In genomic region chr10:80237020-80237419, GRCm38 (mm10) we compare ENCODE assay signal across 19 mouse cellular contexts. TPM values are rescaled to one million over a fixed set of nuclear protein-coding genes. Genes with fewer than 3 reads are reported as not detected.
DNase-seq lines count a peak whose midpoint lies in the region; ATAC-seq lines count a peak whose summit lies in the region.
"Had no signal": no experiment of that assay in that cellular context is flagged by ENCODE, and none has a peak within 500 bp of the region (broad histone marks: within the 10 kb centered on the region; RNA-seq: fewer than 3 reads in every experiment).

No protein-coding gene starts in this region.

- H3K4me2 ChIP-seq in midbrain, embryonic 15.5 days = no peak overlapping the region
- peak overlapping the region; percentile 82 for H3K4me2 ChIP-seq in midbrain, embryonic 12.5 days (replicated peaks)
- H3K4me2 ChIP-seq in midbrain, embryonic 16.5 days (ENCODE audit: low read length) = no peak overlapping the region
- peak overlapping the region; percentile 37 for H3K4me2 ChIP-seq in midbrain, embryonic 14.5 days (ENCODE audit: low read length)
- H3K4me2 ChIP-seq: embryonic facial prominence, embryonic 12.5 days; forebrain, embryonic 13.5 days; forebrain, embryonic 15.5 days had no signal

- 91% methylated on average over 4 of the region's 4 CpGs for WGBS in midbrain, embryonic 10.5 days
- 80% methylated on average over 4 of the region's 4 CpGs for WGBS in midbrain, embryonic 15.5 days
- 79% methylated on average over 4 of the region's 4 CpGs for WGBS in midbrain, embryonic 12.5 days
- 84% methylated on average over 4 of the region's 4 CpGs for WGBS in midbrain, embryonic 16.5 days
- 71% methylated on average over 4 of the region's 4 CpGs for WGBS in midbrain, embryonic 14.5 days

- no peak for ATAC-seq in midbrain, embryonic 15.5 days (replicated peaks)
- ATAC-seq in midbrain, embryonic 12.5 days (ENCODE audit: low FRiP score, low read depth) = no peak
- no peak for ATAC-seq in midbrain, embryonic 16.5 days
- ATAC-seq in midbrain, embryonic 14.5 days (ENCODE audit: low FRiP score, low TSS enrichment) = no peak
- ATAC-seq: forebrain, embryonic 13.5 days; forebrain, embryonic 15.5 days had no signal

- no peaks in the 10 kb centered on the region for H3K9me3 ChIP-seq in midbrain, embryonic 10.5 days (replicated peaks)
- H3K9me3 ChIP-seq in midbrain, embryonic 15.5 days = no peaks in the 10 kb centered on the region
- no peaks in the 10 kb centered on the region for H3K9me3 ChIP-seq in midbrain, embryonic 12.5 days
- no peaks in the 10 kb centered on the region for H3K9me3 ChIP-seq in midbrain, embryonic 16.5 days (replicated peaks; ENCODE audit: control insufficient read depth, low read length, poor library complexity, severe bottlenecking)
- no peaks in the 10 kb centered on the region for H3K9me3 ChIP-seq in midbrain, embryonic 14.5 days (ENCODE audit: control insufficient read depth, low read length)
- H3K9me3 ChIP-seq: embryonic facial prominence, embryonic 10.5 days; embryonic facial prominence, embryonic 12.5 days; forebrain, embryonic 13.5 days; forebrain, embryonic 15.5 days had no signal

- peaks cover 74% of the 10 kb centered on the region for H3K4me1 ChIP-seq in midbrain, embryonic 10.5 days
- H3K4me1 ChIP-seq in midbrain, embryonic 15.5 days = peaks cover 29% of the 10 kb centered on the region
- peaks cover 33% of the 10 kb centered on the region for H3K4me1 ChIP-seq in midbrain, embryonic 12.5 days
- peaks cover 12% of the 10 kb centered on the region; the same call in 1 of the 2 replicates for H3K4me1 ChIP-seq in midbrain, embryonic 16.5 days (ENCODE audit: control insufficient read depth, insufficient read depth, low read length)
- peaks cover 33% of the 10 kb centered on the region for H3K4me1 ChIP-seq in midbrain, embryonic 14.5 days (ENCODE audit: control insufficient read depth, insufficient read depth, low read length)

- H3K9ac ChIP-seq in midbrain, embryonic 15.5 days = no peak overlapping the region
- peak overlapping the region; percentile 41 for H3K9ac ChIP-seq in midbrain, embryonic 12.5 days (replicated peaks)
- no peak overlapping the region for H3K9ac ChIP-seq in midbrain, embryonic 16.5 days (ENCODE audit: low read depth, low read length)
- H3K9ac ChIP-seq in midbrain, embryonic 14.5 days (replicated peaks; ENCODE audit: low read length) = no peak overlapping the region
- H3K9ac ChIP-seq: embryonic facial prominence, embryonic 12.5 days; forebrain, embryonic 13.5 days; forebrain, embryonic 15.5 days had no signal

- DNase-seq in midbrain, embryonic 10.5 days (ENCODE audit: low spot score) = no peak
- no peak for DNase-seq in midbrain, embryonic 14.5 days
- DNase-seq in gastrocnemius, adult 8-10 months (ENCODE audit: low spot score in 2 of 2) = no peak
- DNase-seq: adrenal gland, adult 2 months; adrenal gland, postnatal 10 days; adrenal gland, postnatal 25 days; cerebellum, adult 11 months; cerebellum, adult 18-20 months; cerebellum, adult 8-10 months; cerebellum, adult 9-11 months; cerebellum, postnatal 14 days; cerebellum, postnatal 36 days had no signal

- peak overlapping the region; percentile 33; the same call in 1 of the 2 replicates for H3K4me3 ChIP-seq in midbrain, embryonic 10.5 days
- H3K4me3 ChIP-seq in midbrain, embryonic 15.5 days = no peak overlapping the region
- H3K4me3 ChIP-seq in midbrain, embryonic 12.5 days = peak overlapping the region; percentile 21
- no peak overlapping the region for H3K4me3 ChIP-seq in midbrain, embryonic 16.5 days (ENCODE audit: low read depth, low read length)
- no peak overlapping the region for H3K4me3 ChIP-seq in midbrain, embryonic 14.5 days (replicated peaks; ENCODE audit: low read depth, low read length)
- H3K4me3 ChIP-seq: embryonic facial prominence, embryonic 10.5 days; embryonic facial prominence, embryonic 12.5 days; forebrain, embryonic 13.5 days; forebrain, embryonic 15.5 days had no signal

- peaks cover 100% of the 10 kb centered on the region for H3K36me3 ChIP-seq in midbrain, embryonic 10.5 days
- peaks cover 41% of the 10 kb centered on the region for H3K36me3 ChIP-seq in midbrain, embryonic 15.5 days (replicated peaks)
- peaks cover 99% of the 10 kb centered on the region for H3K36me3 ChIP-seq in midbrain, embryonic 12.5 days
- H3K36me3 ChIP-seq in midbrain, embryonic 16.5 days (ENCODE audit: control insufficient read depth, insufficient read depth, low read length) = peaks cover 36% of the 10 kb centered on the region
- peaks cover 91% of the 10 kb centered on the region for H3K36me3 ChIP-seq in midbrain, embryonic 14.5 days (ENCODE audit: control insufficient read depth, insufficient read depth, low read length)

- no peaks in the 10 kb centered on the region for H3K27me3 ChIP-seq in midbrain, embryonic 10.5 days (ENCODE audit: low read depth, poor library complexity, severe bottlenecking)
- H3K27me3 ChIP-seq in midbrain, embryonic 15.5 days (replicated peaks) = no peaks in the 10 kb centered on the region
- peaks cover 21% of the 10 kb centered on the region for H3K27me3 ChIP-seq in midbrain, embryonic 12.5 days
- no peaks in the 10 kb centered on the region for H3K27me3 ChIP-seq in midbrain, embryonic 16.5 days (ENCODE audit: control insufficient read depth, insufficient read depth, low read depth, low read length)
- no peaks in the 10 kb centered on the region for H3K27me3 ChIP-seq in midbrain, embryonic 14.5 days (ENCODE audit: control insufficient read depth, insufficient read depth, low read length)
- H3K27me3 ChIP-seq: embryonic facial prominence, embryonic 12.5 days; forebrain, embryonic 13.5 days; forebrain, embryonic 15.5 days had no signal

- H3K27ac ChIP-seq in midbrain, embryonic 10.5 days (replicated peaks) = peak overlapping the region; percentile 15; the same call in 1 of the 2 replicates
- no peak overlapping the region for H3K27ac ChIP-seq in midbrain, embryonic 15.5 days
- 0 out of 2 replicates have a peak overlapping the region, but pooled peaks have one; percentile 42 for H3K27ac ChIP-seq in midbrain, embryonic 12.5 days (replicated peaks)
- H3K27ac ChIP-seq in midbrain, embryonic 16.5 days (ENCODE audit: low read length) = no peak overlapping the region
- no peak overlapping the region for H3K27ac ChIP-seq in midbrain, embryonic 14.5 days (replicated peaks; ENCODE audit: low read depth, low read length)
- H3K27ac ChIP-seq: embryonic facial prominence, embryonic 10.5 days; embryonic facial prominence, embryonic 12.5 days; forebrain, embryonic 13.5 days; forebrain, embryonic 15.5 days had no signal

RNA-seq across cellular contexts. Expression of gene Mum1, which starts 10.8 kb away (rescaled TPM):
- polyA plus RNA-seq in midbrain, embryonic 10.5 days (2016; fragmentation: Nextera tagmentation; extraction: Ambion mirVana) = 154 and 166 TPM in 2 replicates
- 56.4 and 59.5 TPM in 2 replicates for polyA plus RNA-seq in midbrain, embryonic 15.5 days (2015; fragmentation: Nextera tagmentation; extraction: Ambion mirVana)
- polyA plus RNA-seq in midbrain, embryonic 12.5 days (2016; fragmentation: Nextera tagmentation; extraction: Ambion mirVana) = 151 and 195 TPM in 2 replicates
- 47.8 and 51.1 TPM in 2 replicates for polyA plus RNA-seq in midbrain, embryonic 16.5 days (2015; fragmentation: Nextera tagmentation; extraction: Ambion mirVana)
- polyA plus RNA-seq in midbrain, embryonic 14.5 days (2014; fragmentation: Nextera tagmentation; extraction: Ambion mirVana) = 51.5 and 65.4 TPM in 2 replicates
- total RNA-seq in gastrocnemius, adult 8-10 months (2022) = 10 to 100 TPM; 12.7 to 16.9 (median 15.2) TPM

RNA-seq across cellular contexts. Expression of gene Ndufs7, which starts 11.9 kb away (rescaled TPM):
- polyA plus RNA-seq in midbrain, embryonic 10.5 days (2016; fragmentation: Nextera tagmentation; extraction: Ambion mirVana) = 288 and 314 TPM in 2 replicates
- 290 and 305 TPM in 2 replicates for polyA plus RNA-seq in midbrain, embryonic 15.5 days (2015; fragmentation: Nextera tagmentation; extraction: Ambion mirVana)
- 205 and 213 TPM in 2 replicates for polyA plus RNA-seq in midbrain, embryonic 12.5 days (2016; fragmentation: Nextera tagmentation; extraction: Ambion mirVana)
- 263 and 302 TPM in 2 replicates for polyA plus RNA-seq in midbrain, embryonic 16.5 days (2015; fragmentation: Nextera tagmentation; extraction: Ambion mirVana)
- 274 and 323 TPM in 2 replicates for polyA plus RNA-seq in midbrain, embryonic 14.5 days (2014; fragmentation: Nextera tagmentation; extraction: Ambion mirVana)
- total RNA-seq in gastrocnemius, adult 8-10 months (2022) = 100 to 1,000 TPM; 576 to 623 (median 605) TPM

RNA-seq across cellular contexts. Expression of gene Gamt, which starts 23.8 kb away (rescaled TPM):
- polyA plus RNA-seq in midbrain, embryonic 10.5 days (2016; fragmentation: Nextera tagmentation; extraction: Ambion mirVana) = 32.5 and 35.5 TPM in 2 replicates
- polyA plus RNA-seq in midbrain, embryonic 15.5 days (2015; fragmentation: Nextera tagmentation; extraction: Ambion mirVana) = 16.8 and 18.9 TPM in 2 replicates
- 28.1 and 29.5 TPM in 2 replicates for polyA plus RNA-seq in midbrain, embryonic 12.5 days (2016; fragmentation: Nextera tagmentation; extraction: Ambion mirVana)
- 15.8 and 19.5 TPM in 2 replicates for polyA plus RNA-seq in midbrain, embryonic 16.5 days (2015; fragmentation: Nextera tagmentation; extraction: Ambion mirVana)
- polyA plus RNA-seq in midbrain, embryonic 14.5 days (2014; fragmentation: Nextera tagmentation; extraction: Ambion mirVana) = 15.1 and 16.7 TPM in 2 replicates
- total RNA-seq in gastrocnemius, adult 8-10 months (2022) = 10 to 100 TPM; 19.5 to 33.6 (median 33.4) TPM

RNA-seq across cellular contexts. Expression of gene Dazap1, which starts 24.3 kb away (rescaled TPM):
- polyA plus RNA-seq in midbrain, embryonic 10.5 days (2016; fragmentation: Nextera tagmentation; extraction: Ambion mirVana) = 43.7 and 50.6 TPM in 2 replicates
- polyA plus RNA-seq in midbrain, embryonic 15.5 days (2015; fragmentation: Nextera tagmentation; extraction: Ambion mirVana) = 60.5 and 60.8 TPM in 2 replicates
- polyA plus RNA-seq in midbrain, embryonic 12.5 days (2016; fragmentation: Nextera tagmentation; extraction: Ambion mirVana) = 61.2 and 71.3 TPM in 2 replicates
- 43.7 and 51.9 TPM in 2 replicates for polyA plus RNA-seq in midbrain, embryonic 16.5 days (2015; fragmentation: Nextera tagmentation; extraction: Ambion mirVana)
- polyA plus RNA-seq in midbrain, embryonic 14.5 days (2014; fragmentation: Nextera tagmentation; extraction: Ambion mirVana) = 42.5 and 49.3 TPM in 2 replicates
- total RNA-seq in gastrocnemius, adult 8-10 months (2022) = 10 to 100 TPM; 31.8 to 38.5 (median 34.6) TPM

RNA-seq across cellular contexts. Expression of gene Rps15, which starts 55.2 kb away (rescaled TPM):
- polyA plus RNA-seq in midbrain, embryonic 10.5 days (2016; fragmentation: Nextera tagmentation; extraction: Ambion mirVana) = 889 and 1,053 TPM in 2 replicates
- 516 and 528 TPM in 2 replicates for polyA plus RNA-seq in midbrain, embryonic 15.5 days (2015; fragmentation: Nextera tagmentation; extraction: Ambion mirVana)
- 671 and 694 TPM in 2 replicates for polyA plus RNA-seq in midbrain, embryonic 12.5 days (2016; fragmentation: Nextera tagmentation; extraction: Ambion mirVana)
- 465 and 476 TPM in 2 replicates for polyA plus RNA-seq in midbrain, embryonic 16.5 days (2015; fragmentation: Nextera tagmentation; extraction: Ambion mirVana)
- polyA plus RNA-seq in midbrain, embryonic 14.5 days (2014; fragmentation: Nextera tagmentation; extraction: Ambion mirVana) = 622 and 707 TPM in 2 replicates
- total RNA-seq in gastrocnemius, adult 8-10 months (2022) = 100 to 1,000 TPM; 626 to 776 (median 688) TPM

Comparison
In these comparisons a context has a peak if more than half of its experiments do, and no peak if none do; other contexts are left out.
1. H3K27ac ChIP-seq: peak in midbrain, embryonic 10.5 days (single experiment) and midbrain, embryonic 12.5 days (single experiment); none in midbrain, embryonic 15.5 days (single experiment), midbrain, embryonic 16.5 days (single experiment) and midbrain, embryonic 14.5 days (single experiment).
2. H3K4me3 ChIP-seq: peak in midbrain, embryonic 10.5 days (single experiment) and midbrain, embryonic 12.5 days (single experiment); none in midbrain, embryonic 15.5 days (single experiment), midbrain, embryonic 16.5 days (single experiment) and midbrain, embryonic 14.5 days (single experiment).
3. H3K4me2 ChIP-seq: peak in midbrain, embryonic 12.5 days (single experiment) and midbrain, embryonic 14.5 days (single experiment); none in midbrain, embryonic 15.5 days (single experiment) and midbrain, embryonic 16.5 days (single experiment).